Mouse (Mus musculus): ENCODE measurements around the gene Lrrc3b. TPM values are rescaled to one million over a fixed set of nuclear protein-coding genes. Genes with fewer than 3 reads are reported as not detected.
A peak's percentile ranks its signal among the peaks of the same experiment; 100 is the strongest.

Lrrc3b gene
- polyA plus RNA-seq, 1 experiment from 2014 or later: 4.7 TPM

GRCm38 (mm10) chr14:15410686-15411534 lies 27.9 kb downstream of the Lrrc3b start:
- WGBS (ENCODE audit: insufficient replicate concordance): 69% methylated on average over 8 of the region's 8 CpGs

DNA sequence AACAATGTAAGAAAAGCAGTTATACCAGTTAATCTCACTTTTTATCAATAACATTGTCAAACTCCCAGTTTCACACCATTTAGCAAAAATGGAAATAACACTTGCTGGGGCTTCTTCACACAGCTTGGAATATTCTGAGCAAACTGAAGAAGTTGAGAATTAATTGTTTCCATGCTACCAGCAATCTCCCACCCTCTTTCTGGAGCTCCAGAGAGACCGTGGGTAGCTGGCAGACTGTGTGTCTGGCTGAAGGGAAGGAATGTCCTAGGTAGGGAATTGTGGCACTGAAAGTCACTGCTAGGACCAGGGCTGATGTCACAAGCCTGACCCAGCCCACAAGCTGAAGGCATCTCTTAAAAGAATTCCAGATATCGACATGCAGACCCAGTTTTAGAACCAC lies 53.3 kb downstream of the Lrrc3b start:
- no peak for ATAC-seq (replicated peaks; ENCODE audit: insufficient number of reproducible peaks, low FRiP score, low TSS enrichment)
- Histone ChIP-seq H3K36me3 (ENCODE audit: control insufficient read depth, insufficient read depth, low read length) (no peaks in the 10 kb centered on the region), H3K4me3 (ENCODE audit: low read depth, low read length) (no peak overlapping the region), H3K27ac (ENCODE audit: low read depth, low read length) (no peak overlapping the region), H3K4me2 (no peak overlapping the region), H3K27me3 (ENCODE audit: control insufficient read depth, insufficient read depth, low read length) (no peaks in the 10 kb centered on the region), H3K9me3 (replicated peaks; ENCODE audit: control insufficient read depth, low read length) (no peaks in the 10 kb centered on the region), H3K4me1 (ENCODE audit: control insufficient read depth, insufficient read depth, low read length) (no peaks in the 10 kb centered on the region), H3K9ac (ENCODE audit: low read depth, low read length) (no peak overlapping the region)
- 66% methylated on average over 2 of the region's 2 CpGs for WGBS (ENCODE audit: insufficient replicate concordance)

More at GRCm38 (mm10) chr14:15410686-15411534, 27.9 kb downstream of the Lrrc3b start:
- no peak overlapping the region for H3K4me2 ChIP-seq
- H3K4me1 ChIP-seq (ENCODE audit: control insufficient read depth, insufficient read depth, low read length): no peaks in the 10 kb centered on the region
- no peak overlapping the region for H3K9ac ChIP-seq (ENCODE audit: low read depth, low read length)
- no peak overlapping the region for H3K4me3 ChIP-seq (ENCODE audit: low read depth, low read length)
- no peaks in the 10 kb centered on the region for H3K9me3 ChIP-seq (replicated peaks; ENCODE audit: control insufficient read depth, low read length)
- no peak overlapping the region for H3K27ac ChIP-seq (ENCODE audit: low read depth, low read length)
- no peak for ATAC-seq (replicated peaks; ENCODE audit: insufficient number of reproducible peaks, low FRiP score, low TSS enrichment)
- no peaks in the 10 kb centered on the region for H3K27me3 ChIP-seq (ENCODE audit: control insufficient read depth, insufficient read depth, low read length)
- no peaks in the 10 kb centered on the region for H3K36me3 ChIP-seq (ENCODE audit: control insufficient read depth, insufficient read depth, low read length)

- H3K36me3 ChIP-seq (ENCODE audit: control insufficient read depth, insufficient read depth, low read length): no peaks in the 10 kb centered on the region
- WGBS (ENCODE audit: insufficient replicate concordance): 74% methylated on average over 2 of the region's 2 CpGs
- H3K4me1 ChIP-seq (ENCODE audit: control insufficient read depth, insufficient read depth, low read length): no peaks in the 10 kb centered on the region
- H3K27ac ChIP-seq (ENCODE audit: low read depth, low read length): no peak overlapping the region
- H3K4me2 ChIP-seq: no peak overlapping the region
- H3K4me3 ChIP-seq (ENCODE audit: low read depth, low read length): no peak overlapping the region
- ATAC-seq (replicated peaks; ENCODE audit: insufficient number of reproducible peaks, low FRiP score, low TSS enrichment): no peak
- H3K27me3 ChIP-seq (ENCODE audit: control insufficient read depth, insufficient read depth, low read length): no peaks in the 10 kb centered on the region
- H3K9me3 ChIP-seq (replicated peaks; ENCODE audit: control insufficient read depth, low read length): no peaks in the 10 kb centered on the region
- H3K9ac ChIP-seq (ENCODE audit: low read depth, low read length): no peak overlapping the region
Measured at GRCm38 (mm10) chr14:15384972-15385371, 53.8 kb downstream of the Lrrc3b start.

- WGBS (ENCODE audit: insufficient replicate concordance): 39% methylated on average over 5 of the region's 5 CpGs
- no peak overlapping the region for H3K4me3 ChIP-seq (ENCODE audit: low read depth, low read length)
- no peaks in the 10 kb centered on the region for H3K9me3 ChIP-seq (replicated peaks; ENCODE audit: control insufficient read depth, low read length)
- no peaks in the 10 kb centered on the region for H3K36me3 ChIP-seq (ENCODE audit: control insufficient read depth, insufficient read depth, low read length)
- H3K9ac ChIP-seq (ENCODE audit: low read depth, low read length): no peak overlapping the region
- no peak for ATAC-seq (replicated peaks; ENCODE audit: insufficient number of reproducible peaks, low FRiP score, low TSS enrichment)
- H3K4me2 ChIP-seq: no peak overlapping the region
- H3K27ac ChIP-seq (ENCODE audit: low read depth, low read length): no peak overlapping the region
- no peaks in the 10 kb centered on the region for H3K4me1 ChIP-seq (ENCODE audit: control insufficient read depth, insufficient read depth, low read length)
- H3K27me3 ChIP-seq (ENCODE audit: control insufficient read depth, insufficient read depth, low read length): no peaks in the 10 kb centered on the region
Measured at GRCm38 (mm10) chr14:15384532-15384931, 54.3 kb downstream of the Lrrc3b start.

- ATAC-seq (replicated peaks; ENCODE audit: insufficient number of reproducible peaks, low FRiP score, low TSS enrichment): no peak
- H3K27ac ChIP-seq (ENCODE audit: low read depth, low read length): no peak overlapping the region
- no peaks in the 10 kb centered on the region for H3K9me3 ChIP-seq (replicated peaks; ENCODE audit: control insufficient read depth, low read length)
- H3K4me3 ChIP-seq (ENCODE audit: low read depth, low read length): no peak overlapping the region
- H3K4me1 ChIP-seq (ENCODE audit: control insufficient read depth, insufficient read depth, low read length): no peaks in the 10 kb centered on the region
- H3K4me2 ChIP-seq: no peak overlapping the region
- 55% methylated on average over 2 of the region's 2 CpGs for WGBS (ENCODE audit: insufficient replicate concordance)
- H3K36me3 ChIP-seq (ENCODE audit: control insufficient read depth, insufficient read depth, low read length): no peaks in the 10 kb centered on the region
- no peaks in the 10 kb centered on the region for H3K27me3 ChIP-seq (ENCODE audit: control insufficient read depth, insufficient read depth, low read length)
- H3K9ac ChIP-seq (ENCODE audit: low read depth, low read length): no peak overlapping the region
Measured at GRCm38 (mm10) chr14:15383133-15383532, 55.7 kb downstream of the Lrrc3b start.

GRCm38 (mm10) chr14:15377368-15377767 lies 61.4 kb downstream of the Lrrc3b start:
- no peak overlapping the region for H3K9ac ChIP-seq (ENCODE audit: low read depth, low read length)
- no peak overlapping the region for H3K4me3 ChIP-seq (ENCODE audit: low read depth, low read length)
- H3K4me1 ChIP-seq (ENCODE audit: control insufficient read depth, insufficient read depth, low read length): 0 out of 2 replicates have a peak, but pooled peaks cover 3% of the 10 kb centered on the region
- H3K4me2 ChIP-seq: no peak overlapping the region
- no peak overlapping the region for H3K27ac ChIP-seq (ENCODE audit: low read depth, low read length)
- no peaks in the 10 kb centered on the region for H3K27me3 ChIP-seq (ENCODE audit: control insufficient read depth, insufficient read depth, low read length)
- no peaks in the 10 kb centered on the region for H3K36me3 ChIP-seq (ENCODE audit: control insufficient read depth, insufficient read depth, low read length)
- no peak for ATAC-seq (replicated peaks; ENCODE audit: insufficient number of reproducible peaks, low FRiP score, low TSS enrichment)
- no peaks in the 10 kb centered on the region for H3K9me3 ChIP-seq (replicated peaks; ENCODE audit: control insufficient read depth, low read length)
- WGBS (ENCODE audit: insufficient replicate concordance): 72% methylated on average over 2 of the region's 2 CpGs

- WGBS (ENCODE audit: insufficient replicate concordance): 73% methylated on average over 1 of the region's 1 CpGs
- no peaks in the 10 kb centered on the region for H3K9me3 ChIP-seq (replicated peaks; ENCODE audit: control insufficient read depth, low read length)
- H3K4me3 ChIP-seq (ENCODE audit: low read depth, low read length): no peak overlapping the region
- 0 out of 2 replicates have a peak, but pooled peaks cover 3% of the 10 kb centered on the region for H3K4me1 ChIP-seq (ENCODE audit: control insufficient read depth, insufficient read depth, low read length)
- no peak overlapping the region for H3K27ac ChIP-seq (ENCODE audit: low read depth, low read length)
- H3K9ac ChIP-seq (ENCODE audit: low read depth, low read length): no peak overlapping the region
- ATAC-seq (replicated peaks; ENCODE audit: insufficient number of reproducible peaks, low FRiP score, low TSS enrichment): no peak
- no peak overlapping the region for H3K4me2 ChIP-seq
- no peaks in the 10 kb centered on the region for H3K36me3 ChIP-seq (ENCODE audit: control insufficient read depth, insufficient read depth, low read length)
- no peaks in the 10 kb centered on the region for H3K27me3 ChIP-seq (ENCODE audit: control insufficient read depth, insufficient read depth, low read length)
Measured at GRCm38 (mm10) chr14:15376786-15377185, 62.0 kb downstream of the Lrrc3b start.

DNA sequence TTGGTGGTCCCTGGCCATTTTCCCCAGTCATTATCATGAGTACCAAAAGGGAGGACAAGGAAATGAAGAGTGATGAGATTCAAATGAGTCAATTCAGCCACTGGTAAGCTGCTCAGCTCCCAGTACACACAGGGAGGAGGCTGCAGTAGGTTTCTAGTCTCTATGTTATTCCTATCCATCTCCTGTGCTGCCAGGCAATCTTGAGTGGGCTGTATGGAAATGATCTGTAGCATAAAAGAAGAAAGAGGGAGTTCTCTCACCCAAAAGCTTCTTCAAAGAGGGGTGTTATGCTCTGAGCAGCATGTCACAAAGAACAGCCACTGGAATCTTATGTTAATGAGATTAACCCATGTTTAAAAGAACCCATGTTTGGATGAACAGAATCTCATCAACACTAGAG lies 64.5 kb downstream of the Lrrc3b start:
- Histone ChIP-seq H3K36me3 (ENCODE audit: control insufficient read depth, insufficient read depth, low read length) (no peaks in the 10 kb centered on the region), H3K4me1 (ENCODE audit: control insufficient read depth, insufficient read depth, low read length) (0 out of 2 replicates have a peak, but pooled peaks cover 3% of the 10 kb centered on the region), H3K4me3 (ENCODE audit: low read depth, low read length) (no peak overlapping the region), H3K27ac (ENCODE audit: low read depth, low read length) (no peak overlapping the region), H3K9me3 (replicated peaks; ENCODE audit: control insufficient read depth, low read length) (no peaks in the 10 kb centered on the region), H3K9ac (ENCODE audit: low read depth, low read length) (no peak overlapping the region), H3K4me2 (no peak overlapping the region), H3K27me3 (ENCODE audit: control insufficient read depth, insufficient read depth, low read length) (no peaks in the 10 kb centered on the region)
- no peak for ATAC-seq (replicated peaks; ENCODE audit: insufficient number of reproducible peaks, low FRiP score, low TSS enrichment)

GRCm38 (mm10) chr14:15372985-15373384 lies 65.8 kb downstream of the Lrrc3b start:
- no peak overlapping the region for H3K4me3 ChIP-seq (ENCODE audit: low read depth, low read length)
- no peaks in the 10 kb centered on the region for H3K9me3 ChIP-seq (replicated peaks; ENCODE audit: control insufficient read depth, low read length)
- H3K27me3 ChIP-seq (ENCODE audit: control insufficient read depth, insufficient read depth, low read length): no peaks in the 10 kb centered on the region
- H3K4me1 ChIP-seq (ENCODE audit: control insufficient read depth, insufficient read depth, low read length): 0 out of 2 replicates have a peak, but pooled peaks cover 3% of the 10 kb centered on the region
- H3K4me2 ChIP-seq: no peak overlapping the region
- H3K36me3 ChIP-seq (ENCODE audit: control insufficient read depth, insufficient read depth, low read length): no peaks in the 10 kb centered on the region
- WGBS (ENCODE audit: insufficient replicate concordance): 16% methylated on average over 1 of the region's 1 CpGs
- 0 out of 2 replicates have a peak, but pooled peaks have one; percentile 26 for ATAC-seq (replicated peaks; ENCODE audit: insufficient number of reproducible peaks, low FRiP score, low TSS enrichment)
- no peak overlapping the region for H3K9ac ChIP-seq (ENCODE audit: low read depth, low read length)
- H3K27ac ChIP-seq (ENCODE audit: low read depth, low read length): no peak overlapping the region
